Mouse (Mus musculus) forebrain, embryonic 16.5 days (tissue): Measurements from ENCODE around the gene Adcy4. TPM values are rescaled to one million over a fixed set of nuclear protein-coding genes. Genes with fewer than 3 reads are reported as not detected.

Experiments
- ATAC-seq: fragments of 200-750 bp; cut with Nextera tagmentation; 2 replicates; pipeline ENCODE4 v1.8.0; 2017; ENCODE audit warnings: mild to moderate bottlenecking, moderate library complexity
- H3K27ac ChIP-seq: fragments of 300-500 bp; sonication (generic); 2 replicates; pipeline ENCODE4 v1.5.1; 2014; ENCODE audit warnings: low read length, control low read depth
- H3K27me3 ChIP-seq: fragments of 300-500 bp; sonication (generic); replicated peaks from 2 replicates; pipeline ENCODE4 v1.6.1; 2014; ENCODE audit warnings: low read length; ENCODE audit not compliant: control insufficient read depth, insufficient read depth
- H3K36me3 ChIP-seq: fragments of 300-500 bp; sonication (generic); 2 replicates; pipeline ENCODE4 v1.6.1; 2014; ENCODE audit not compliant: control insufficient read depth, insufficient read depth
- H3K4me1 ChIP-seq: fragments of 300-500 bp; sonication (generic); replicated peaks from 2 replicates; pipeline ENCODE4 v1.6.1; 2014; ENCODE audit warnings: low read length; ENCODE audit not compliant: control insufficient read depth, insufficient read depth
- H3K4me2 ChIP-seq: fragments of 300-500 bp; sonication (generic); 2 replicates; pipeline ENCODE4 v1.6.1; 2014; ENCODE audit warnings: mild to moderate bottlenecking, low read length, control low read depth
- H3K4me3 ChIP-seq: fragments of 300-500 bp; sonication (generic); replicated peaks from 2 replicates; pipeline ENCODE4 v1.5.1; 2014; ENCODE audit warnings: mild to moderate bottlenecking, low read length, control low read depth
- H3K9ac ChIP-seq: fragments of 300-500 bp; sonication (generic); replicated peaks from 2 replicates; pipeline ENCODE4 v1.6.1; 2014; ENCODE audit warnings: low read depth, low read length, control low read depth
- H3K9me3 ChIP-seq: fragments of 300-500 bp; sonication (generic); 2 replicates; pipeline ENCODE4 v1.6.1; 2016; ENCODE audit warnings: low read length; ENCODE audit not compliant: control insufficient read depth
- WGBS: fragments of 180-500 bp; shearing (Covaris S2); extraction: QIAGEN DNeasy Blood & Tissue Kit; methylation state at CpG from one replicate; pipeline ENCODE4 v1.1.7; 2014; 5-methylcytosine and 5-hydroxymethylcytosine counted together
- polyA plus RNA-seq: library from polyadenylated mRNA; unstranded; fragments of >200 nt; fragmentation: Nextera tagmentation; extraction: Ambion mirVana; gene quantifications from 2 replicates; pipeline ENCODE4 v1.2.1, GENCODE M21; 2015

Adcy4 gene
- polyA plus RNA-seq, 1 experiment from 2014 or later, result 3.7 TPM

DNA sequence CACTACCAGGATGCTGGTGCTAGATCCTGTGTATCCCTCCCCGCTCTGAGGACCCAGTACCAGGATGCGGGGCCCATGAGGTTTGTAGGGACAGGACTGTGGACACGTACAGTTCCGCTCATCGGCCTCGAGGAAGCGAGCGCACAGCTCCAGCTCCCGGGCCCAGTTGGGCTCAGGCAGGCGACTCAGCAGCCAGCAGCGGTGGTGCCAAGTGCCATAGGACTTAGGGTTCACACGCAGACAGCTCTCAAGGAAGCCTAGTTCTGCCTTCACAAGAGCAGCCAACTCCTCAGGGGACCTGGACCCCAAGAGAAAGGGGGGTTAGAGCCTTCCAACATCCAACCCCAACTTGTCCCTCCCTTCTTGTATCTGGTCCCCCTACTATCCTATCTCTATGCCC is 63.2 kb downstream of the Adcy4 start:
- WGBS, result 95% methylated on average over 12 of the region's 12 CpGs
- H3K36me3 ChIP-seq, result peaks cover 2% of the 10 kb centered on the region; the same call in 1 of the 2 replicates
- no peak overlapping the region for H3K4me3 ChIP-seq
- no peaks in the 10 kb centered on the region for H3K27me3 ChIP-seq
- H3K4me1 ChIP-seq, result peaks cover 11% of the 10 kb centered on the region
- H3K9ac ChIP-seq, result no peak overlapping the region
- H3K4me2 ChIP-seq, result no peak overlapping the region; the same call in 1 of the 2 replicates
- no peaks in the 10 kb centered on the region for H3K9me3 ChIP-seq
- ATAC-seq, result no peak
- no peak overlapping the region for H3K27ac ChIP-seq

DNA sequence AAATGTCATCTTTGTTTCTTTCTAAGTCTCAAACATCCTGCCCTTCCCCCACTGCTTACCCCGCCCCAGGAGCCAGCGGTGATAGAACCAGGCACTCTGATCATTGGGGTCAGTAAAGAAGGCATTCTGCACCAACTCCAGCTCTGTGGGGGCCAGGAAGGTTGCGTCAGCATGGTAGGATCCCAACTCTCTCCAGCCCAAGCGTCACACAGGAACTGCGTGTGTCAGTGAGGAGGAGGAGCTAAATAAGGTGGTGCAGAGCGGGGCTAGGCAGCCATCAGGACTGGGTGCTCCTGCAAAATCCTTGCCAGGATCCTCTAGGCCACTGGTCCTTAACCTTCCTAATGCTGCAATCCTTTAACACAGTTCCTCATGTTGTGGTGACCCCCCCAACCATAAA is 64.2 kb downstream of the Adcy4 start:
- H3K27me3 ChIP-seq, result no peaks in the 10 kb centered on the region
- peaks cover 2% of the 10 kb centered on the region; the same call in 1 of the 2 replicates for H3K36me3 ChIP-seq
- no peak overlapping the region for H3K9ac ChIP-seq
- H3K4me3 ChIP-seq, result no peak overlapping the region
- peaks cover 11% of the 10 kb centered on the region for H3K4me1 ChIP-seq
- H3K27ac ChIP-seq, result no peak overlapping the region
- H3K4me2 ChIP-seq, result no peak overlapping the region
- no peaks in the 10 kb centered on the region for H3K9me3 ChIP-seq
- no peak for ATAC-seq
- 92% methylated on average over 6 of the region's 6 CpGs for WGBS

Other genes starting within 250 kb of the Adcy4 start
- 23.3 and 23.6 TPM in 2 replicates for gene Pck2, start 243.8 kb downstream of the Adcy4 start, polyA plus RNA-seq
- gene Dcaf11, start 224.1 kb downstream of the Adcy4 start, polyA plus RNA-seq, result 123 and 127 TPM in 2 replicates
- 0.63 and 2.3 TPM in 2 replicates for gene A730061H03Rik, start 223.7 kb downstream of the Adcy4 start, polyA plus RNA-seq
- not detected in 2 replicates for gene Fitm1, start 208.5 kb downstream of the Adcy4 start, polyA plus RNA-seq
- 185 and 197 TPM in 2 replicates for gene Psme1, start 206.0 kb downstream of the Adcy4 start, polyA plus RNA-seq
- 12.9 and 23.4 TPM in 2 replicates for gene Emc9, start 198.8 kb downstream of the Adcy4 start, polyA plus RNA-seq
- gene Psme2, start 193.0 kb downstream of the Adcy4 start, polyA plus RNA-seq, result 179 and 182 TPM in 2 replicates
- 16.9 and 22.5 TPM in 2 replicates for gene Rnf31, start 192.4 kb downstream of the Adcy4 start, polyA plus RNA-seq
- 7.8 and 11.8 TPM in 2 replicates for gene Irf9, start 180.5 kb downstream of the Adcy4 start, polyA plus RNA-seq
- gene Rec8, start 166.1 kb downstream of the Adcy4 start, polyA plus RNA-seq, result 9.4 and 11.3 TPM in 2 replicates
- gene Ipo4, start 148.1 kb downstream of the Adcy4 start, polyA plus RNA-seq, result 92.5 and 110 TPM in 2 replicates
- gene Gm49378, start 146.2 kb downstream of the Adcy4 start, polyA plus RNA-seq, result 0.67 and 3.8 TPM in 2 replicates
- 62.1 and 66.2 TPM in 2 replicates for gene Tm9sf1, start 140.3 kb downstream of the Adcy4 start, polyA plus RNA-seq
- 0.29 and 0.51 TPM in 2 replicates for gene Tssk4, start 133.9 kb downstream of the Adcy4 start, polyA plus RNA-seq
- gene Mdp1, start 123.6 kb downstream of the Adcy4 start, polyA plus RNA-seq, result 63.5 and 71.3 TPM in 2 replicates
- gene Gmpr2, start 112.2 kb downstream of the Adcy4 start, polyA plus RNA-seq, result 52.5 and 62.6 TPM in 2 replicates
- 514 and 544 TPM in 2 replicates for gene Nedd8, start 112.0 kb downstream of the Adcy4 start, polyA plus RNA-seq
- 31.4 and 32.6 TPM in 2 replicates for gene Tinf2, start 102.3 kb downstream of the Adcy4 start, polyA plus RNA-seq
- 0.26 and 0.28 TPM in 2 replicates for gene Tgm1, start 70.2 kb downstream of the Adcy4 start, polyA plus RNA-seq
- gene Rabggta, start 61.8 kb downstream of the Adcy4 start, polyA plus RNA-seq, result 52.6 and 53.3 TPM in 2 replicates
- gene Dhrs1, start 38.4 kb downstream of the Adcy4 start, polyA plus RNA-seq, result 81.9 and 83.5 TPM in 2 replicates
- gene Nop9, start 38.4 kb downstream of the Adcy4 start, polyA plus RNA-seq, result 36.4 and 46.0 TPM in 2 replicates
- 0.21 TPM in 1 of 2 replicates, not detected in the other for gene Cideb, start 25.6 kb downstream of the Adcy4 start, polyA plus RNA-seq
- 0.21 and 0.38 TPM in 2 replicates for gene Ltb4r2, start 22.7 kb downstream of the Adcy4 start, polyA plus RNA-seq
- 0.24 and 0.25 TPM in 2 replicates for gene Ltb4r1, start 18.1 kb downstream of the Adcy4 start, polyA plus RNA-seq
- gene Ripk3, start 4.8 kb upstream of the Adcy4 start, polyA plus RNA-seq, result 2.7 and 3.2 TPM in 2 replicates
- 11.7 and 12.3 TPM in 2 replicates for gene Nfatc4, start 39.0 kb upstream of the Adcy4 start, polyA plus RNA-seq
- gene Nynrin, start 69.9 kb upstream of the Adcy4 start, polyA plus RNA-seq, result 11.3 and 13.2 TPM in 2 replicates
- 0.14 and 0.21 TPM in 2 replicates for gene Cbln3, start 100.3 kb upstream of the Adcy4 start, polyA plus RNA-seq
- gene Khnyn, start 100.9 kb upstream of the Adcy4 start, polyA plus RNA-seq, result 10.3 and 11.1 TPM in 2 replicates
- gene Sdr39u1, start 116.2 kb upstream of the Adcy4 start, polyA plus RNA-seq, result 102 and 128 TPM in 2 replicates
- gene Cma1, start 160.6 kb upstream of the Adcy4 start, polyA plus RNA-seq, result 0.27 and 0.61 TPM in 2 replicates
- not detected in 2 replicates for gene Cma2, start 166.9 kb upstream of the Adcy4 start, polyA plus RNA-seq
- not detected in 2 replicates for gene Mcpt1, start 233.9 kb upstream of the Adcy4 start, polyA plus RNA-seq
- not detected in 2 replicates for gene Mcpt9, start 246.4 kb upstream of the Adcy4 start, polyA plus RNA-seq